Mouse (Mus musculus) megakaryocyte-erythroid progenitor cell, adult 5-6 weeks (primary cell): ENCODE data around the gene Gpx7. TPM values are rescaled to one million over a fixed set of nuclear protein-coding genes. Genes with fewer than 3 reads are reported as not detected.
A peak's percentile ranks its signal among the peaks of the same experiment; 100 is the strongest.

Experiments used
- ATAC-seq: replicated peaks from 2 replicates; pipeline ENCODE4 v1.8.0; 2016; ENCODE audit warnings: mild to moderate bottlenecking, inconsistent platforms; ENCODE audit not compliant: severe bottlenecking, poor library complexity, low FRiP score, low TSS enrichment
- total RNA-seq, 2 experiments: library from RNA; stranded (forward) in 1 of 2; stranded (reverse) in 1 of 2; fragments of 200-1000, 215-1000 nt in 1 of 2; fragments of >200 nt in 1 of 2; fragmentation: Nextera tagmentation in 1 of 2; gene quantifications; 2 replicates each; pipeline ENCODE4 v1.2.3; 2014 to 2017

Gpx7 gene
- total RNA-seq, 2 experiments from 2014 or later = 0.94 TPM; not detected in 1

GRCm38 (mm10) chr4:108400395-108400794 is 6.4 kb downstream of the Gpx7 start:
- ATAC-seq = no peak

- ATAC-seq = no peak
These were observed 12.5 kb downstream of the Gpx7 start for GRCm38 (mm10) chr4:108394236-108394635.

- ATAC-seq = peak; percentile 40; the same call in 1 of the 2 replicates
These were observed 14.2 kb downstream of the Gpx7 start for GRCm38 (mm10) chr4:108392558-108392957.

GRCm38 (mm10) chr4:108391124-108391523 is 15.6 kb downstream of the Gpx7 start:
- ATAC-seq = no peak

- ATAC-seq = no peak
These were observed 18.0 kb downstream of the Gpx7 start for GRCm38 (mm10) chr4:108388741-108389140.

- ATAC-seq = peak; percentile 60
These were observed 19.0 kb downstream of the Gpx7 start for GRCm38 (mm10) chr4:108387681-108388253.

GRCm38 (mm10) chr4:108387106-108387505 is 19.7 kb downstream of the Gpx7 start:
- ATAC-seq = no peak

GRCm38 (mm10) chr4:108386087-108386486 is 20.7 kb downstream of the Gpx7 start:
- ATAC-seq = no peak

GRCm38 (mm10) chr4:108383183-108383714 is 23.5 kb downstream of the Gpx7 start, which contains the start of gene Shisal2a:
Shisal2a (minus strand) TSS chr4:108383349.
- ATAC-seq = peak; percentile 4; the same call in 1 of the 2 replicates

GRCm38 (mm10) chr4:108380146-108380545 is 26.6 kb downstream of the Gpx7 start:
- no peak for ATAC-seq

GRCm38 (mm10) chr4:108379476-108379875 is 27.3 kb downstream of the Gpx7 start:
- no peak for ATAC-seq

GRCm38 (mm10) chr4:108372166-108372565 is 34.6 kb downstream of the Gpx7 start:
- no peak for ATAC-seq

- no peak for ATAC-seq
These were observed 35.3 kb downstream of the Gpx7 start for GRCm38 (mm10) chr4:108371421-108371820.

- no peak for ATAC-seq
These were observed 36.4 kb downstream of the Gpx7 start for GRCm38 (mm10) chr4:108370409-108370808.

- ATAC-seq = no peak
These were observed 37.5 kb downstream of the Gpx7 start for GRCm38 (mm10) chr4:108369254-108369653.

GRCm38 (mm10) chr4:108364111-108364476 is 42.7 kb downstream of the Gpx7 start:
- no peak for ATAC-seq

- no peak for ATAC-seq
These were observed 43.2 kb downstream of the Gpx7 start for GRCm38 (mm10) chr4:108363355-108364110.

GRCm38 (mm10) chr4:108362321-108363261 is 44.2 kb downstream of the Gpx7 start:
- no peak for ATAC-seq

GRCm38 (mm10) chr4:108360136-108361055 is 46.4 kb downstream of the Gpx7 start:
- peak; percentile 48; the same call in 1 of the 2 replicates for ATAC-seq
